Mouse (Mus musculus) E14TG2a.4 (cell line): ENCODE results near the gene Lss.

Experiments used
- H3K27me3 ChIP-seq: 2 replicates; pipeline ENCODE4 v1.6.1; 2014; ENCODE audit warnings: low read length, control low read depth; ENCODE audit not compliant: insufficient read depth
- H3K36me3 ChIP-seq: 2 replicates; pipeline ENCODE4 v1.6.1; 2014; ENCODE audit warnings: low read length, control low read depth; ENCODE audit not compliant: insufficient read depth
- H3K4me1 ChIP-seq: replicated peaks from 2 replicates; pipeline ENCODE4 v1.6.1; 2014; ENCODE audit warnings: low read depth, low read length, control low read depth
- H3K4me3 ChIP-seq: replicated peaks from 2 replicates; pipeline ENCODE4 v1.5.1; 2014; ENCODE audit warnings: mild to moderate bottlenecking, low read length
- H3K9me3 ChIP-seq: 2 replicates; pipeline ENCODE4 v1.6.1; 2014; ENCODE audit warnings: low read length, control low read depth
- CTCF ChIP-seq: conservative IDR thresholded peaks from 2 replicates; pipeline ENCODE4 v1.5.1; 2014; ENCODE audit warnings: low read length
- NANOG ChIP-seq: IDR thresholded peaks from 2 replicates; pipeline ENCODE4 v1.6.1; 2014; ENCODE audit warnings: borderline replicate concordance, low read length, mixed read lengths
- POU5F1 ChIP-seq: IDR thresholded peaks from 2 replicates; pipeline ENCODE4 v1.6.1; 2014; ENCODE audit warnings: low read length, borderline replicate concordance

Lss gene

DNA sequence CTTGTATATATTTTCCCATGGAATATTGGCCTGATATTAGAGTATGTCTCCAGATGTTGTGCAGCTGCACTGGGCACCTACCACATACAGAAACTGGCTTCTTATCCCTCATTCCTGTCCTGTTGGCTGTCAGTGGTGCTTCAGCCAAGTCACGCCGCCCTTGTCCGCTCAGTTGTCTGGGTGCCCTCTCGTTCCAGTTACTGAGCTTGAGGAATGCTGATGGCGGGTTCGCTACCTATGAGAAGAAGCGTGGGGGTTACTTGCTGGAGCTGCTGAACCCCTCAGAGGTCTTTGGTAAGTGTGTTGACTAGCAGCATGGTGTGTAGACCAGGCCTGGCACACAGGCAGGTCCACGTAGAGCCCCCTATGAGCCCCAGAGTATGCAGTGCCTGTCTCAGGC, 15.2 kb downstream of the Lss start:
- Histone ChIP-seq H3K4me3 (no peak overlapping the region), H3K4me1 (peaks cover 23% of the 10 kb centered on the region), H3K27me3 (no peaks in the 10 kb centered on the region), H3K9me3 (no peaks in the 10 kb centered on the region), H3K36me3 (peaks cover 100% of the 10 kb centered on the region)
- no peak for TF ChIP-seq NANOG
- TF ChIP-seq CTCF: no peak
- TF ChIP-seq POU5F1: no peak

DNA sequence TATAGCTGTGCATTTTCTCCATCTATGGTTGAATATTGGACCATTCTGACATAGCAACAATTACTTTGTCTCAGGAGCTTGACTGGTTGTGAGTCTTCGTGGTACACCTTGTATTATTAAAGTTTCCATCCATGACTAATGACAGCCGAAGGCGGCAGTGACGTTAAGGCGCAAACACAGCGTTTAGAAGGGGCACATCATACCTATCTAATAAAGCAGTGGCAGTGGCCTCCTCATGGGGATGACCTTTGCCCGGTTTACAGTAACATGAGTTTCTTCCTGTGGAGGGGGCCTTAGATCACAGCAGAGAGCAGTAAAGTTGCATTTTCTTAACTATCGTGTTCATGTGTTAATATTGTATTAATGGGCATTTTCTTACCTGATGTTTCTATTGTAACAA, 16.8 kb downstream of the Lss start:
- Histone ChIP-seq H3K4me3 (no peak overlapping the region), H3K4me1 (peaks cover 29% of the 10 kb centered on the region), H3K9me3 (no peaks in the 10 kb centered on the region), H3K36me3 (peaks cover 100% of the 10 kb centered on the region), H3K27me3 (no peaks in the 10 kb centered on the region)
- TF ChIP-seq CTCF (no peak), NANOG (no peak), POU5F1 (no peak)

DNA sequence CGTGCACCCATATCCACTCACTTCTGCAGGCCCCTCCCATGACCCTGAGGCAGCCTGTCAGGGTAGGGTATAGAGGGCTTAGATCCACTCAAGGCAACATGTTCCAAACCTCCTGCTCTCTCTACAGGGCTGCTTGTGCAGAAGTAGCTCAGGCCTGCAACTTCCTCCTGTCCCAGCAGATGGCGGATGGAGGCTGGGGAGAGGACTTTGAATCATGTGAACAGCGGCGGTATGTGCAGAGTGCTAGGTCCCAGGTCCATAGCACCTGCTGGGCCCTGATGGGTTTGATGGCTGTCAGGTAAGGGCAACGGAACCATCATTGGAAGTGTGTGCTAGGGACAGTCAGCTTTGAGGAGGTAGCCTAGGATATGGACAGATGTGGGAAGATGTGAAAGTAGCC, 19.1 kb downstream of the Lss start:
- Histone ChIP-seq H3K4me1 (peaks cover 29% of the 10 kb centered on the region), H3K4me3 (no peak overlapping the region), H3K9me3 (no peaks in the 10 kb centered on the region), H3K27me3 (no peaks in the 10 kb centered on the region), H3K36me3 (peaks cover 100% of the 10 kb centered on the region)
- no peak for TF ChIP-seq NANOG
- TF ChIP-seq CTCF: peak; percentile 21
- TF ChIP-seq POU5F1: no peak

DNA sequence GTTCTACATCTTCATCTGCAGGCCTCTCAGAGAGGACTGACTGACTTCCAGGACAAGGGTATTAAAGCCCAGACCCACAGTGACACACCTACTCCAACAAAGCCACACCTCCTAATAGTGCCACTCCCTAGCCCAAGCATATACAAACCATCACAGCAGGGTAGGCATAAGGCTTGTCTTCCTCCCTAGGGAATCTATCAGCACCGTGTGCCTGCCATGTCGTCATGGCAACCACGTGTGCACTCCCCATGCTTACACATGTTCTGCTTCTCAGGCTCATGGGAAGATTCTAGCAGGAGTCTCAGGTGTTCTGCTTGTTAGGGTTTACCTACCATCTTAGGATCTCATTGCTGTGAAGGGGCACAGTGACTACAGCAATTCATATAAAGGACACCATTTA, 20.2 kb downstream of the Lss start:
- peaks cover 29% of the 10 kb centered on the region for H3K4me1 ChIP-seq
- peaks cover 99% of the 10 kb centered on the region for H3K36me3 ChIP-seq
- no peak for TF ChIP-seq CTCF
- no peak for TF ChIP-seq POU5F1
- no peaks in the 10 kb centered on the region for H3K9me3 ChIP-seq
- no peaks in the 10 kb centered on the region for H3K27me3 ChIP-seq
- H3K4me3 ChIP-seq: no peak overlapping the region

DNA sequence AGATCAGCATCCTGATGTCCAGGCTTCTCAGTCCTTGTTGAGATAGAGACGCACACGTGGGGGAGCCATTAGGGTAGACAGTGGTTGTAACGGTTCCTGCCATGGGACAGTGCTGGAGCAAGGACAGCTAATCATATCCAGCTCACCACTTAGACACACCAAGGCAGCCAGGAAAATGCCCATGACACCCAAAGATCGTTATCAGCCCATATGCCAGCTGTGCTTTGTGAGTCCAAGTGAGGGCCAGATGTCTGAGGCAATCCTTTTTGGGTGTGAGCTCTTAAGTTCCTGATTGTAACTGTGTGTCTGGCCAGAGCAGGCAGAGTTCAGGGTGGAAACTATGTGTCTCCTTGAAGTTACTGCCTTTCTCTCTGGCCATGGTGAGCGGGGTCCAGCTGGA, 22.7 kb downstream of the Lss start:
- Histone ChIP-seq H3K4me3 (no peak overlapping the region), H3K4me1 (peaks cover 25% of the 10 kb centered on the region), H3K36me3 (peaks cover 76% of the 10 kb centered on the region), H3K27me3 (no peaks in the 10 kb centered on the region), H3K9me3 (no peaks in the 10 kb centered on the region)
- TF ChIP-seq NANOG (no peak), POU5F1 (no peak), CTCF (no peak)

DNA sequence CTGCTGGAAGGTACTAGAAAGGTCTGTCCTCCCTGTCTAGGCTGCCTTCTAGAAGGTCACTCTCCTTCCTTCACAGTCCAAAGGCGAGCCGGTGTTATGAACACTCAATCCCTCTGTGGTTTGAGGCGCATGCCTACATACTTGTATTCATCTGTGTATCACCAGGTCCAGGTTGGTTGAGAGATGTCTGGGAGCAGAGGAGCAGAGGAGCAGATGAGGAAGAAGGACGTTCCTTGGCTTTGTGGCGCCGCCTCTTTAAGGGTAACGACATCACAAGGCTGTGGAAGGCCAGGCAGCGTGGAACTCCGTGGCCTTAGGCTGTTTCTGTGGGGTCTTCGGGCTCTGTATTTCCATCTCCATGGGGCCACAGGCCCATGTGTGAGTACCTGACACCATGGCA, 30.6 kb downstream of the Lss start, which contains the start of gene Spatc1l:
Gene Spatc1l (plus strand): TSS at position 301 of the 400 bp plus-strand sequence.
- Histone ChIP-seq H3K36me3 (no peaks in the 10 kb centered on the region), H3K27me3 (no peaks in the 10 kb centered on the region), H3K9me3 (peaks cover 10% of the 10 kb centered on the region), H3K4me3 (no peak within 1 kb of the TSS), H3K4me1 (peaks cover 7% of the 10 kb centered on the region)
- no peak for TF ChIP-seq CTCF
- no peak for TF ChIP-seq NANOG
- no peak for TF ChIP-seq POU5F1

DNA sequence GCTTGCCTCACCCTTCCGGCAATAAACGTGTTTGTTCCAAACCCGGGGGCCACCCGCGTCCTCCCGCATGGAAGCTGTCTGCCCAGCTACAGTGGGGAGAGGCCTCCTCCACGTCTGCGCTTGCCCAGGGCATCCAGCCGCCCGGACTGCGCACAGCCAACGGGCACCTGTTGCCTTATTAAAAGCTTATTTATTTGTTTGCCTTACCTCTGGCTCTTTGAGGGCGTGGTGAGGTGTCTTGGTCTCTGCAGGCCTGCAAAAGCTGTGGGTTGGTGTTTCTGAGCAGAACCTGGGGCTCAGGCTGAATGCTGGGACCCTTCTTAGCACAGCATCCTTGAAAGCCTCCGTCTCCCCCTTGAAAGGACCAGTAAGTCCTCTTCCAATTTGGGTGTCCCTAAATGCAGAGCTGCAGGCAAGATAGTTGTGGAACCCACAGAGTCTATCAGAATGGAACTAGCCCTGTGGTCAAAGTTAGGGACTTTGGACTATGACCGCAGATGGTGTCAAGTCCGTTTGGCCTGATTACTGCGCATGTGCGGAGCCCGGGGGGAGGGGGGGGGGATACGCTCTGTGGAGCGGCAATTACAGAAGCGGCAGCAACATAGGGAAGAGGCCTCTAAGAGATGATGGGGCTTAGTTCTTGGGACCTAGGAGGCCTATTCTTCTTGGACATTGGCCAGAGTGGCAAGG, 38.8 kb downstream of the Lss start:
- H3K4me3 ChIP-seq: peak overlapping the region; percentile 63
- H3K27me3 ChIP-seq: peaks cover 39% of the 10 kb centered on the region
- TF ChIP-seq NANOG: no peak
- H3K9me3 ChIP-seq: no peaks in the 10 kb centered on the region
- no peaks in the 10 kb centered on the region for H3K36me3 ChIP-seq
- H3K4me1 ChIP-seq: peaks cover 23% of the 10 kb centered on the region

DNA sequence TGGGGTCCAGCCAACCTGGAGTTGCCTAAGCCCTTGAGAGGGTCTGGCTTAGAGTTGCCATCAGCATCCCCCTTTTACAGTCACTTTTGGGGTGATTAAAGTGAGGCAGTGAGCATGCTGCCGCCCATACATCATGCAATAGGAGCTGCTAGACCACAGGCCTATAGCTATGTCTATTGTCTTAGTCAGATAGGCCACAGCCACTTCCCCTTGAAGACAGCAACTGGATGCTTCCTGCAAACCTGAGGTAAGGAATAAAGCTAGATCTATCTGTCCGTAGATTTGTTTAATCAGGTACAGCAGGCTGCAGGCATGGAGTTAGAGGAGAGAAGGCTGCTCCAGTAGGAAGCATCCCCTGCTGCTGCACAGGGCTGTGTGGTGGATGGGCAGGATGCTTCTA, 39.7 kb downstream of the Lss start:
- TF ChIP-seq NANOG: no peak
- no peak for TF ChIP-seq POU5F1
- no peak for TF ChIP-seq CTCF

DNA sequence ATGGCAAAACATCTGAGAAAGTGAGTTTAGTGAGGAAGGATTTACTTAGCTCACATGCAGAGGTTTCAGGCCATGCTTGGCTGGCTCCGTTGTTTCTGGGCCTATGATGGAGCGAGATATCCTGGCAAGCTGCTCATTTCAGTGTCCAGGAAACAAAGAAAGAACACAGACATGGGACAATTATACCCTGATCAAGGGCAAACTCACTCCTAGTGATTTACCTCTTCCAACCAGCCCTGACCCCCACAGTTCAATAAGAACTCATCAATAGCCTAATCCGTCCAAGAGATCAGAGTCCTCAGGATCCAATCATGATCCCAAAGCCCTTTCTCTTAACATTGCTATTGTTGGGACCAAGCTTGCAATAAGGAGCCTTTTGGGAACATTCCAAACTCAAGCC, 40.8 kb downstream of the Lss start:
- Histone ChIP-seq H3K36me3 (no peaks in the 10 kb centered on the region), H3K4me1 (peaks cover 28% of the 10 kb centered on the region), H3K27me3 (peaks cover 39% of the 10 kb centered on the region), H3K4me3 (no peak overlapping the region), H3K9me3 (no peaks in the 10 kb centered on the region)
- TF ChIP-seq CTCF: no peak

More for the DNA sequence above, 39.7 kb downstream of the Lss start:
- H3K9me3 ChIP-seq: no peaks in the 10 kb centered on the region
- peaks cover 39% of the 10 kb centered on the region for H3K27me3 ChIP-seq
- no peaks in the 10 kb centered on the region for H3K36me3 ChIP-seq
- peak overlapping the region; percentile 63; the same call in 1 of the 2 replicates for H3K4me3 ChIP-seq
- H3K4me1 ChIP-seq: peaks cover 23% of the 10 kb centered on the region
